ENCODE assay signal across 17 mouse cellular contexts in the genomic region with DNA sequence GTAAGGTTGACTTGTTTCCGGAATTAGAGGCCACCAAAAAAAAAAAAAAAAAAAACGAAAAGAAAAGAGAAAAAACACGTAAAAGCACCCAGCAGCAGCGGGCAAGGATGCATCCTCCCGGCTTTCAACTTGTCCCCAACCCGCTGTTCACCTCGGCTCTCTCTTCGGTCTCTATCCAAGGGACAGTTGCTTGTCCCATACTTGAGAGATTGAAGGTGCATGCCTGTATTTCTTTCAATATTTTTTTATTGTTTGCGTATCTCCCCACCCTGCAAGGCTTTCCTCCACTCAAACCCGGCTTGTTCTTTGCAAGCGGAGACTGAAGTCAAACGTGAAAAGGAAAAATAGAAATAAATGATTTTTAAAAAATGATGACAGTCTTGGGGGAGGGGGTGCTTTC. TPM values are rescaled to one million over a fixed set of nuclear protein-coding genes. Genes with fewer than 3 reads are reported as not detected.
DNase-seq lines count a peak whose midpoint lies in the region; ATAC-seq and TF ChIP-seq lines count a peak whose summit lies in the region.
"Had no signal": no experiment of that assay in that cellular context is flagged by ENCODE, and none has a peak within 500 bp of the region (broad histone marks: within the 10 kb centered on the region; RNA-seq: fewer than 3 reads in every experiment).

No protein-coding gene starts in this region.

- DNase-seq in kidney, postnatal 36 days = no peak
- DNase-seq in ES-E14 (ENCODE audit: low read depth, low spot score) = no peak
- DNase-seq in embryonic facial prominence, embryonic 11.5 days (ENCODE audit: low spot score) = no peak
- no peak for DNase-seq in limb, embryonic 14.5 days (ENCODE audit: low spot score)
- no peak for DNase-seq in thymus, postnatal 0 days (ENCODE audit: low spot score)
- DNase-seq: adrenal gland, postnatal 36 days; kidney, adult 2 months; lung, postnatal 10 days; thymus, postnatal 14 days had no signal

- peak overlapping the region; percentile 29 for H3K4me2 ChIP-seq in kidney, embryonic 16.5 days (replicated peaks; ENCODE audit: low read depth, low read length)
- H3K4me2 ChIP-seq in embryonic facial prominence, embryonic 11.5 days (ENCODE audit: low read depth, low read length) = peak overlapping the region; percentile 27; the same call in 1 of the 2 replicates
- H3K4me2 ChIP-seq in limb, embryonic 14.5 days (replicated peaks; ENCODE audit: low read depth, low read length, severe bottlenecking) = peak overlapping the region; percentile 23; the same call in 1 of the 2 replicates
- H3K4me2 ChIP-seq: heart, embryonic 15.5 days; hindbrain, embryonic 14.5 days; neural tube, embryonic 13.5 days; stomach, embryonic 15.5 days had no signal

- in situ Hi-C loops in ES-E14 (cut with MboI; ENCODE audit: low sequenced_read_pairs in 2 of 2, unreplicated experiment in 2 of 2) = loop anchor here (10.0 to 25.0 kb wide), 2 partner anchors 172 to 1500 kb away; partner anchors contain the start of genes Fbxw8 (in 1 of the 2), Hrk (in 1 of the 2) and Tbx5 (in 1 of the 2)

- ATAC-seq in kidney, embryonic 16.5 days (ENCODE audit: low FRiP score, low TSS enrichment) = no peak
- no peak for ATAC-seq in embryonic facial prominence, embryonic 11.5 days (replicated peaks; ENCODE audit: insufficient number of reproducible peaks, low FRiP score, low TSS enrichment, low read depth)
- no peak for ATAC-seq in limb, embryonic 14.5 days (ENCODE audit: low FRiP score, low read depth)
- ATAC-seq in inflammation-experienced regulatory T-cells, adult 6 months = no peak
- ATAC-seq: CD4-positive, CD25-positive, alpha-beta regulatory T cell, adult 4 months had no signal

- peak overlapping the region; percentile 23; the same call in 1 of the 2 replicates for H3K9ac ChIP-seq in kidney, embryonic 16.5 days (replicated peaks; ENCODE audit: low read length)
- H3K9ac ChIP-seq in ES-E14 (ENCODE audit: insufficient read depth, low read depth, low read length, poor library complexity, severe bottlenecking) = no peak overlapping the region
- H3K9ac ChIP-seq in embryonic facial prominence, embryonic 11.5 days (replicated peaks; ENCODE audit: low read length) = peak overlapping the region; percentile 46
- no peak overlapping the region for H3K9ac ChIP-seq in limb, embryonic 14.5 days (ENCODE audit: low read depth, low read length, severe bottlenecking)
- H3K9ac ChIP-seq: heart, embryonic 15.5 days; hindbrain, embryonic 14.5 days; neural tube, embryonic 13.5 days; stomach, embryonic 15.5 days had no signal

- H3K4me3 ChIP-seq in kidney, embryonic 16.5 days (ENCODE audit: low read length) = 0 out of 2 replicates have a peak overlapping the region, but pooled peaks have one; percentile 14
- H3K4me3 ChIP-seq in ES-E14 (ENCODE audit: insufficient read depth in 1 of 2, low read depth in 1 of 2, low read length in 2 of 2, poor library complexity in 1 of 2, severe bottlenecking in 1 of 2) = peak overlapping the region in 1 of 2 experiments; percentile 24; a peak in 1 of 4 replicates
- H3K4me3 ChIP-seq in embryonic facial prominence, embryonic 11.5 days (ENCODE audit: low read depth, low read length) = 0 out of 2 replicates have a peak overlapping the region, but pooled peaks have one; percentile 9
- H3K4me3 ChIP-seq in limb, embryonic 14.5 days (replicated peaks; ENCODE audit: low read length) = no peak overlapping the region
- H3K4me3 ChIP-seq: megakaryocyte, embryonic 14.5 days; neural tube, embryonic 13.5 days; stomach, embryonic 15.5 days had no signal

- no peaks in the 10 kb centered on the region for H3K9me3 ChIP-seq in kidney, embryonic 16.5 days (ENCODE audit: low read length)
- no peaks in the 10 kb centered on the region for H3K9me3 ChIP-seq in ES-E14 (ENCODE audit: control insufficient read depth, insufficient read depth, low read depth, low read length)
- no peaks in the 10 kb centered on the region for H3K9me3 ChIP-seq in embryonic facial prominence, embryonic 11.5 days (replicated peaks; ENCODE audit: control insufficient read depth, low read length)
- H3K9me3 ChIP-seq in limb, embryonic 14.5 days (ENCODE audit: control insufficient read depth, low read length) = no peaks in the 10 kb centered on the region
- H3K9me3 ChIP-seq: heart, embryonic 15.5 days; megakaryocyte, embryonic 14.5 days; neural tube, embryonic 13.5 days; stomach, embryonic 15.5 days had no signal

- no peak for TF ChIP-seq POLR2A in limb, embryonic 14.5 days (IDR thresholded peaks at IDR 0.05; ENCODE audit: borderline replicate concordance, extremely low read depth, insufficient read depth, insufficient read length)

- H3K36me3 ChIP-seq in kidney, embryonic 16.5 days (ENCODE audit: insufficient read depth, low read length) = no peaks in the 10 kb centered on the region
- no peaks in the 10 kb centered on the region for H3K36me3 ChIP-seq in ES-E14 (ENCODE audit: control insufficient read depth, insufficient read depth, low read length, poor library complexity, severe bottlenecking)
- H3K36me3 ChIP-seq in embryonic facial prominence, embryonic 11.5 days (replicated peaks; ENCODE audit: control insufficient read depth, insufficient read depth, low read depth, low read length) = no peaks in the 10 kb centered on the region
- H3K36me3 ChIP-seq in limb, embryonic 14.5 days (ENCODE audit: control insufficient read depth, insufficient read depth, low read length) = no peaks in the 10 kb centered on the region
- H3K36me3 ChIP-seq: heart, embryonic 15.5 days; neural tube, embryonic 13.5 days; stomach, embryonic 15.5 days had no signal

- WGBS in kidney, embryonic 16.5 days = 5% methylated on average over 12 of the region's 12 CpGs
- 3% methylated on average over 12 of the region's 12 CpGs for WGBS in embryonic facial prominence, embryonic 11.5 days
- 10% methylated on average over 12 of the region's 12 CpGs for WGBS in limb, embryonic 14.5 days

- H3K4me1 ChIP-seq in kidney, embryonic 16.5 days (ENCODE audit: insufficient read depth, low read length) = peaks cover 7% of the 10 kb centered on the region; the same call in 1 of the 2 replicates
- peaks cover 11 to 19% of the 10 kb centered on the region in 2 experiments for H3K4me1 ChIP-seq in ES-E14 (ENCODE audit: control insufficient read depth in 2 of 2, insufficient read depth in 2 of 2, low read length in 2 of 2, poor library complexity in 1 of 2)
- H3K4me1 ChIP-seq in embryonic facial prominence, embryonic 11.5 days (ENCODE audit: control insufficient read depth, insufficient read depth, low read length) = no peaks in the 10 kb centered on the region
- H3K4me1 ChIP-seq in limb, embryonic 14.5 days (ENCODE audit: control insufficient read depth, insufficient read depth, low read length) = peaks cover 2% of the 10 kb centered on the region; the same call in 1 of the 2 replicates
- H3K4me1 ChIP-seq: megakaryocyte, embryonic 14.5 days; neural tube, embryonic 13.5 days had no signal

- H3K27me3 ChIP-seq in kidney, embryonic 16.5 days (ENCODE audit: insufficient read depth, low read length) = peaks cover 97% of the 10 kb centered on the region
- peaks cover 58% of the 10 kb centered on the region for H3K27me3 ChIP-seq in embryonic facial prominence, embryonic 11.5 days (ENCODE audit: control insufficient read depth, insufficient read depth, low read length)
- peaks cover 87% of the 10 kb centered on the region for H3K27me3 ChIP-seq in limb, embryonic 14.5 days (ENCODE audit: control insufficient read depth, insufficient read depth, low read length)

- peak overlapping the region; percentile 11; the same call in 1 of the 2 replicates for H3K27ac ChIP-seq in kidney, embryonic 16.5 days (ENCODE audit: low read length)
- no peak overlapping the region for H3K27ac ChIP-seq in ES-E14 (ENCODE audit: insufficient read depth, low read depth, low read length, poor library complexity, severe bottlenecking)
- H3K27ac ChIP-seq in embryonic facial prominence, embryonic 11.5 days (replicated peaks; ENCODE audit: low read depth, low read length) = no peak overlapping the region
- no peak overlapping the region for H3K27ac ChIP-seq in limb, embryonic 14.5 days (replicated peaks; ENCODE audit: low read depth, low read length)
- H3K27ac ChIP-seq: heart, embryonic 15.5 days; hindbrain, embryonic 14.5 days; neural tube, embryonic 13.5 days; stomach, embryonic 15.5 days had no signal

TF ChIP-seq in ES-E14, 5 proteins besides CTCF, POLR2A, EP300 and RAD21:
- TF ChIP-seq ZNF384 (IDR thresholded peaks at IDR 0.05; ENCODE audit: low read depth, low read length) (0 out of 2 replicates have a peak, but pooled peaks have one; percentile 37), MAFK (IDR thresholded peaks at IDR 0.05; ENCODE audit: insufficient read depth, low read depth, low read length) (no peak), ZC3H11A (IDR thresholded peaks at IDR 0.05; ENCODE audit: borderline replicate concordance, low read depth, low read length) (no peak)
TF ChIP-seq in ES-E14: peak in this region for 1.

RNA-seq across cellular contexts. Expression of gene Tbx3, which starts 7.7 kb away (rescaled TPM):
- polyA plus RNA-seq in kidney, embryonic 16.5 days (2015; fragmentation: Nextera tagmentation; extraction: Ambion mirVana) = 52.6 and 60.5 TPM in 2 replicates
- 30.5 and 47.9 TPM in 2 replicates for total RNA-seq in ES-E14 (2012; rRNA removed)
- 36.9 and 39.8 TPM in 2 replicates for polyA plus RNA-seq in embryonic facial prominence, embryonic 11.5 days (2014; fragmentation: Nextera tagmentation; extraction: Ambion mirVana)
- polyA plus RNA-seq in limb, embryonic 14.5 days (2012; rRNA removed) = 18.6 and 28.2 TPM in 2 replicates
- 23.9 and 27.6 TPM in 2 replicates for polyA plus RNA-seq in limb, embryonic 14.5 days (2014; fragmentation: Nextera tagmentation; extraction: Ambion mirVana)
- polyA plus RNA-seq in thymus, postnatal 0 days (2015; fragmentation: Nextera tagmentation; extraction: Ambion mirVana) = 1.3 and 1.4 TPM in 2 replicates
- polyA plus RNA-seq in inflammation-experienced regulatory T-cells, adult 6 months (2017; shearing (Covaris generic)) = under 1 TPM in 1 of 3 experiments, not detected in 2; 0.56 TPM

Comparison
In these comparisons a context has a peak if more than half of its experiments do, and no peak if none do; other contexts are left out.
1. H3K9ac ChIP-seq: peak in kidney, embryonic 16.5 days (single experiment) and embryonic facial prominence, embryonic 11.5 days (single experiment); none in ES-E14 (single experiment) and limb, embryonic 14.5 days (single experiment).
2. Peak in every context shown above with its lines, with median percentiles within 50 percentile points of each other: H3K4me2 ChIP-seq.